In genomic region chr5:111652472-111652871, GRCm38 (mm10) we compare ENCODE assay signal across 19 mouse cellular contexts.
DNase-seq lines count a peak whose midpoint lies in the region; ATAC-seq and TF ChIP-seq lines count a peak whose summit lies in the region.
"Had no signal": no experiment of that assay in that cellular context is flagged by ENCODE, and none has a peak within 500 bp of the region (broad histone marks: within the 10 kb centered on the region; RNA-seq: fewer than 3 reads in every experiment).

No protein-coding gene starts in this region.

- H3K27me3 ChIP-seq in hindbrain, embryonic 12.5 days = no peaks in the 10 kb centered on the region
- no peaks in the 10 kb centered on the region for H3K27me3 ChIP-seq in hindbrain, postnatal 0 days (ENCODE audit: insufficient read depth, low read length)
- 0 out of 2 replicates have a peak, but pooled peaks cover 3% of the 10 kb centered on the region for H3K27me3 ChIP-seq in embryonic facial prominence, embryonic 10.5 days (replicated peaks; ENCODE audit: low read depth, poor library complexity, severe bottlenecking)
- H3K27me3 ChIP-seq in forebrain, embryonic 15.5 days = no peaks in the 10 kb centered on the region
- H3K27me3 ChIP-seq in kidney, embryonic 16.5 days (ENCODE audit: insufficient read depth, low read length) = no peaks in the 10 kb centered on the region
- H3K27me3 ChIP-seq in liver, embryonic 11.5 days (replicated peaks; ENCODE audit: control insufficient read depth, insufficient read depth, low read length) = no peaks in the 10 kb centered on the region; the same call in 1 of the 2 replicates
- H3K27me3 ChIP-seq: intestine, embryonic 15.5 days had no signal

- no peak for TF ChIP-seq POLR2A in brain, embryonic 14.5 days (IDR thresholded peaks at IDR 0.05; ENCODE audit: borderline replicate concordance, extremely low read depth, insufficient read depth, insufficient read length, poor library complexity, severe bottlenecking)

- no peaks in the 10 kb centered on the region for H3K36me3 ChIP-seq in hindbrain, embryonic 12.5 days
- H3K36me3 ChIP-seq in hindbrain, postnatal 0 days (ENCODE audit: insufficient read depth, low read length) = no peaks in the 10 kb centered on the region
- H3K36me3 ChIP-seq in embryonic facial prominence, embryonic 10.5 days (replicated peaks) = no peaks in the 10 kb centered on the region
- no peaks in the 10 kb centered on the region for H3K36me3 ChIP-seq in forebrain, embryonic 15.5 days
- no peaks in the 10 kb centered on the region for H3K36me3 ChIP-seq in kidney, embryonic 16.5 days (ENCODE audit: insufficient read depth, low read length)
- no peaks in the 10 kb centered on the region for H3K36me3 ChIP-seq in liver, embryonic 11.5 days (ENCODE audit: control insufficient read depth, insufficient read depth, low read length)
- H3K36me3 ChIP-seq: G1E; heart, embryonic 15.5 days; intestine, embryonic 15.5 days had no signal

- no peak overlapping the region for H3K4me2 ChIP-seq in hindbrain, embryonic 12.5 days (replicated peaks)
- no peak overlapping the region for H3K4me2 ChIP-seq in hindbrain, postnatal 0 days (ENCODE audit: low read depth, low read length)
- no peak overlapping the region for H3K4me2 ChIP-seq in forebrain, embryonic 15.5 days (replicated peaks)
- H3K4me2 ChIP-seq in kidney, embryonic 16.5 days (replicated peaks; ENCODE audit: low read depth, low read length) = no peak overlapping the region
- H3K4me2 ChIP-seq in liver, embryonic 11.5 days = no peak overlapping the region
- H3K4me2 ChIP-seq: heart, embryonic 11.5 days; heart, embryonic 15.5 days; intestine, embryonic 15.5 days had no signal

- H3K4me3 ChIP-seq in hindbrain, embryonic 12.5 days = no peak overlapping the region
- no peak overlapping the region for H3K4me3 ChIP-seq in hindbrain, postnatal 0 days (ENCODE audit: low read length)
- no peak overlapping the region for H3K4me3 ChIP-seq in embryonic facial prominence, embryonic 10.5 days
- H3K4me3 ChIP-seq in forebrain, embryonic 15.5 days = no peak overlapping the region
- no peak overlapping the region for H3K4me3 ChIP-seq in kidney, embryonic 16.5 days (ENCODE audit: low read length)
- H3K4me3 ChIP-seq in liver, embryonic 11.5 days (ENCODE audit: low read depth, low read length) = no peak overlapping the region
- H3K4me3 ChIP-seq: heart, adult 2 months; heart, embryonic 15.5 days; intestine, embryonic 15.5 days had no signal

- peak overlapping the region; percentile 1; the same call in 1 of the 2 replicates for H3K27ac ChIP-seq in hindbrain, embryonic 12.5 days
- H3K27ac ChIP-seq in hindbrain, postnatal 0 days = no peak overlapping the region
- peak overlapping the region; percentile 63 for H3K27ac ChIP-seq in embryonic facial prominence, embryonic 10.5 days (replicated peaks)
- H3K27ac ChIP-seq in forebrain, embryonic 15.5 days (replicated peaks) = peak overlapping the region; percentile 51
- H3K27ac ChIP-seq in kidney, embryonic 16.5 days (ENCODE audit: low read length) = no peak overlapping the region
- H3K27ac ChIP-seq in liver, embryonic 11.5 days (ENCODE audit: low read depth, low read length) = no peak overlapping the region
- H3K27ac ChIP-seq: heart, adult 2 months; heart, embryonic 15.5 days; intestine, embryonic 15.5 days had no signal

- peaks cover 8% of the 10 kb centered on the region; the same call in 1 of the 2 replicates for H3K9me3 ChIP-seq in hindbrain, embryonic 12.5 days (replicated peaks)
- H3K9me3 ChIP-seq in hindbrain, postnatal 0 days (ENCODE audit: low read length) = no peaks in the 10 kb centered on the region
- H3K9me3 ChIP-seq in embryonic facial prominence, embryonic 10.5 days = 0 out of 2 replicates have a peak, but pooled peaks cover 4% of the 10 kb centered on the region
- H3K9me3 ChIP-seq in forebrain, embryonic 15.5 days = no peaks in the 10 kb centered on the region
- H3K9me3 ChIP-seq in kidney, embryonic 16.5 days (ENCODE audit: low read length) = no peaks in the 10 kb centered on the region
- no peaks in the 10 kb centered on the region for H3K9me3 ChIP-seq in liver, embryonic 11.5 days (ENCODE audit: control insufficient read depth, low read length)
- H3K9me3 ChIP-seq: heart, embryonic 15.5 days; intestine, embryonic 15.5 days had no signal

- H3K9ac ChIP-seq in hindbrain, embryonic 12.5 days = no peak overlapping the region
- no peak overlapping the region for H3K9ac ChIP-seq in hindbrain, postnatal 0 days (replicated peaks; ENCODE audit: low read length)
- H3K9ac ChIP-seq in forebrain, embryonic 15.5 days (replicated peaks) = no peak overlapping the region
- H3K9ac ChIP-seq in kidney, embryonic 16.5 days (replicated peaks; ENCODE audit: low read length) = no peak overlapping the region
- H3K9ac ChIP-seq in liver, embryonic 11.5 days (ENCODE audit: low read depth, low read length) = no peak overlapping the region
- H3K9ac ChIP-seq: heart, embryonic 15.5 days; intestine, embryonic 15.5 days had no signal

- WGBS in hindbrain, embryonic 12.5 days = 23% methylated on average over 2 of the region's 2 CpGs
- 15% methylated on average over 2 of the region's 2 CpGs for WGBS in hindbrain, postnatal 0 days
- WGBS in embryonic facial prominence, embryonic 10.5 days = 45% methylated on average over 2 of the region's 2 CpGs
- WGBS in forebrain, embryonic 15.5 days = 10% methylated on average over 2 of the region's 2 CpGs
- WGBS in kidney, embryonic 16.5 days = 22% methylated on average over 2 of the region's 2 CpGs
- 9% methylated on average over 2 of the region's 2 CpGs for WGBS in liver, embryonic 11.5 days

- no peak for ATAC-seq in hindbrain, embryonic 12.5 days (ENCODE audit: low FRiP score)
- no peak for ATAC-seq in hindbrain, postnatal 0 days
- peak; percentile 52 for ATAC-seq in forebrain, embryonic 15.5 days (replicated peaks)
- ATAC-seq in kidney, embryonic 16.5 days (ENCODE audit: low FRiP score, low TSS enrichment) = no peak
- no peak for ATAC-seq in liver, embryonic 11.5 days (replicated peaks; ENCODE audit: low FRiP score)
- ATAC-seq: intestine, embryonic 15.5 days had no signal

- H3K4me1 ChIP-seq in hindbrain, embryonic 12.5 days = peaks cover 35% of the 10 kb centered on the region
- peaks cover 10% of the 10 kb centered on the region for H3K4me1 ChIP-seq in hindbrain, postnatal 0 days (ENCODE audit: insufficient read depth, low read length)
- H3K4me1 ChIP-seq in embryonic facial prominence, embryonic 10.5 days = peaks cover 41% of the 10 kb centered on the region
- H3K4me1 ChIP-seq in forebrain, embryonic 15.5 days = peaks cover 34% of the 10 kb centered on the region
- H3K4me1 ChIP-seq in kidney, embryonic 16.5 days (ENCODE audit: insufficient read depth, low read length) = peaks cover 7% of the 10 kb centered on the region
- no peaks in the 10 kb centered on the region for H3K4me1 ChIP-seq in liver, embryonic 11.5 days (replicated peaks; ENCODE audit: control insufficient read depth, insufficient read depth, low read length)

- DNase-seq in hindbrain, postnatal 0 days (ENCODE audit: low spot score) = no peak
- peak; percentile 83 for DNase-seq in brain, embryonic 14.5 days (ENCODE audit: low read depth)
- no peak for DNase-seq in embryonic facial prominence, embryonic 10.5 days (ENCODE audit: low spot score)
- no peak for DNase-seq in liver, embryonic 11.5 days (ENCODE audit: low spot score)
- DNase-seq: adrenal gland, postnatal 10 days; cerebellum, adult 11-12 months; cerebellum, adult 9-10 months; cerebellum, postnatal 25 days; gastrocnemius, postnatal 14 days; heart, adult 2 months; heart, postnatal 14 days; kidney, adult 18-20 months had no signal

- TF ChIP-seq CTCF in hindbrain, postnatal 0 days (IDR thresholded peaks at IDR 0.05; ENCODE audit: low read depth) = no peak
- TF ChIP-seq CTCF in brain, embryonic 14.5 days (IDR thresholded peaks at IDR 0.05; ENCODE audit: borderline replicate concordance, extremely low read depth, insufficient read depth, insufficient read length) = no peak

Comparison
In these comparisons a context has a peak if more than half of its experiments do, and no peak if none do; other contexts are left out.
1. H3K27ac ChIP-seq: peak in hindbrain, embryonic 12.5 days (single experiment), embryonic facial prominence, embryonic 10.5 days (single experiment) and forebrain, embryonic 15.5 days (single experiment); none in hindbrain, postnatal 0 days (single experiment), kidney, embryonic 16.5 days (single experiment) and liver, embryonic 11.5 days (single experiment).